Comparison of ENCODE assay signal across 17 mouse cellular contexts in the genomic region with DNA sequence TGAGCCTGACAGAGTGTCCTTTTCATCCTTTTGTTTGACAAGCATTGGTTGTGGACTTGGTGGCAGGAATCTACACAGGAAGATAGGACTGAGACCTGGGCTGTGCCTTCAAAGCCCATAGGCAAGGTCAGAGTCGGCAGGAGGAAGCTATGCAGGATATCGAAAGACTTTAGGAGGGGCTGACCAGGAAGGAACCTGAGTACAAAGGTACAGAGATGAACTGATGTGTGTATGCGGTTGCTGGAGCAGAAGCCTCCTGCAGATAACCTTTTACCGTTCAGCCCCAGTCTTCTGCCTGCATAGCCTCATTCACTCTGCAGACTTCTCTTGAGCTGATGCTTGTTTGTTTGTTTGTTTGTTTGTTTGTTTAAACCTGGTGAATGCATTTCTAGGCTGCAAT. TPM values are rescaled to one million over a fixed set of nuclear protein-coding genes. Genes with fewer than 3 reads are reported as not detected.
DNase-seq lines count a peak whose midpoint lies in the region; ATAC-seq lines count a peak whose summit lies in the region.
"Had no signal": no experiment of that assay in that cellular context is flagged by ENCODE, and none has a peak within 500 bp of the region (broad histone marks: within the 10 kb centered on the region; RNA-seq: fewer than 3 reads in every experiment).

No protein-coding gene starts in this region.

- no peak for ATAC-seq in heart, embryonic 11.5 days (replicated peaks; ENCODE audit: insufficient number of reproducible peaks, low FRiP score, low TSS enrichment)
- no peak for ATAC-seq in limb, embryonic 15.5 days (ENCODE audit: insufficient number of reproducible peaks, low FRiP score, low TSS enrichment, low read depth)

- no peak overlapping the region for H3K4me2 ChIP-seq in heart, embryonic 11.5 days
- no peak overlapping the region for H3K4me2 ChIP-seq in limb, embryonic 15.5 days
- H3K4me2 ChIP-seq: forebrain, embryonic 12.5 days; limb, embryonic 12.5 days had no signal

- no peaks in the 10 kb centered on the region for H3K9me3 ChIP-seq in heart, embryonic 11.5 days (replicated peaks; ENCODE audit: control insufficient read depth, low read length)
- H3K9me3 ChIP-seq in limb, embryonic 15.5 days = no peaks in the 10 kb centered on the region
- H3K9me3 ChIP-seq in limb, embryonic 10.5 days (replicated peaks) = no peaks in the 10 kb centered on the region
- H3K9me3 ChIP-seq: forebrain, embryonic 12.5 days; limb, embryonic 12.5 days; megakaryocyte, embryonic 14.5 days had no signal

- DNase-seq in heart, adult 9 months (ENCODE audit: low spot score in 2 of 2) = no peak
- no peak for DNase-seq in limb, embryonic 10.5 days (ENCODE audit: low spot score)
- peak; percentile 34 for DNase-seq in naive thymus-derived CD4-positive, alpha-beta T cell, adult 2 months (ENCODE audit: low read depth)
- no peak for DNase-seq in MN1 (ENCODE audit: low spot score)
- DNase-seq in B cell, adult 2 months = no peak
- DNase-seq: cerebellum, adult 9-10 months; gastrocnemius, postnatal 10 days; heart, postnatal 10 days; layer of hippocampus, postnatal 36 days; thymus, postnatal 4 days had no signal

- peak overlapping the region; percentile 90 for H3K27ac ChIP-seq in heart, embryonic 11.5 days (ENCODE audit: low read depth, low read length)
- peak overlapping the region; percentile 14; the same call in 1 of the 2 replicates for H3K27ac ChIP-seq in limb, embryonic 15.5 days
- H3K27ac ChIP-seq in limb, embryonic 10.5 days = no peak overlapping the region
- peak overlapping the region; percentile 5; the same call in 1 of the 2 replicates for H3K27ac ChIP-seq in brown adipose tissue, adult 24 weeks (replicated peaks; ENCODE audit: low read depth, low read length)
- H3K27ac ChIP-seq: forebrain, embryonic 12.5 days; limb, embryonic 12.5 days had no signal

- H3K4me1 ChIP-seq in heart, embryonic 11.5 days (ENCODE audit: control insufficient read depth, insufficient read depth, low read length) = peaks cover 54% of the 10 kb centered on the region
- peaks cover 31% of the 10 kb centered on the region for H3K4me1 ChIP-seq in limb, embryonic 15.5 days
- H3K4me1 ChIP-seq in limb, embryonic 10.5 days = peaks cover 46% of the 10 kb centered on the region
- peaks cover 3% of the 10 kb centered on the region; the same call in 1 of the 2 replicates for H3K4me1 ChIP-seq in brown adipose tissue, adult 24 weeks (ENCODE audit: control insufficient read depth, insufficient read depth, insufficient read length, low read length)

- 62% methylated on average over 4 of the region's 4 CpGs for WGBS in heart, embryonic 11.5 days (ENCODE audit: insufficient replicate concordance)
- 73% methylated on average over 4 of the region's 4 CpGs for WGBS in limb, embryonic 15.5 days
- 85% methylated on average over 4 of the region's 4 CpGs for WGBS in limb, embryonic 10.5 days

- H3K36me3 ChIP-seq in heart, embryonic 11.5 days (ENCODE audit: control insufficient read depth, insufficient read depth, low read length) = peaks cover 9% of the 10 kb centered on the region
- H3K36me3 ChIP-seq in limb, embryonic 15.5 days = peaks cover 35% of the 10 kb centered on the region
- peaks cover 60% of the 10 kb centered on the region for H3K36me3 ChIP-seq in limb, embryonic 10.5 days

- no peak overlapping the region for H3K4me3 ChIP-seq in heart, embryonic 11.5 days (ENCODE audit: low read depth, low read length)
- H3K4me3 ChIP-seq in limb, embryonic 15.5 days = no peak overlapping the region
- no peak overlapping the region for H3K4me3 ChIP-seq in limb, embryonic 10.5 days
- H3K4me3 ChIP-seq in brown adipose tissue, adult 24 weeks (ENCODE audit: insufficient read depth, low read depth, low read length) = no peak overlapping the region
- H3K4me3 ChIP-seq: forebrain, embryonic 12.5 days; limb, embryonic 12.5 days; megakaryocyte, embryonic 14.5 days; myocyte had no signal

- H3K27me3 ChIP-seq in heart, embryonic 11.5 days (ENCODE audit: control insufficient read depth, insufficient read depth, low read length) = no peaks in the 10 kb centered on the region
- H3K27me3 ChIP-seq in limb, embryonic 15.5 days = no peaks in the 10 kb centered on the region
- H3K27me3 ChIP-seq in limb, embryonic 10.5 days (ENCODE audit: low read depth, poor library complexity, severe bottlenecking) = no peaks in the 10 kb centered on the region
- H3K27me3 ChIP-seq: forebrain, embryonic 12.5 days; limb, embryonic 12.5 days; megakaryocyte, embryonic 14.5 days had no signal

- no peak overlapping the region for H3K9ac ChIP-seq in heart, embryonic 11.5 days (ENCODE audit: low read depth, low read length)
- no peak overlapping the region for H3K9ac ChIP-seq in limb, embryonic 15.5 days
- H3K9ac ChIP-seq: forebrain, embryonic 12.5 days; limb, embryonic 12.5 days had no signal

RNA-seq across cellular contexts. Expression of a gene that starts 2.0 kb away (rescaled TPM):
- polyA plus RNA-seq in heart, embryonic 11.5 days (2014; fragmentation: Nextera tagmentation; extraction: Ambion mirVana) = 33.6 and 34.0 TPM in 2 replicates
- polyA plus RNA-seq in limb, embryonic 15.5 days (2015; fragmentation: Nextera tagmentation; extraction: Ambion mirVana) = 23.2 and 24.1 TPM in 2 replicates
- polyA plus RNA-seq in limb, embryonic 10.5 days (2016; fragmentation: Nextera tagmentation; extraction: Ambion mirVana) = 69.9 and 79.5 TPM in 2 replicates
- polyA plus RNA-seq in brown adipose tissue, adult 24 weeks (2012; ENCODE audit: insufficient read depth, insufficient read length, missing spikeins) = 0.28 and 1.7 TPM in 2 replicates

RNA-seq across cellular contexts. Expression of a gene that starts 22.0 kb away (rescaled TPM):
- polyA plus RNA-seq in heart, embryonic 11.5 days (2014; fragmentation: Nextera tagmentation; extraction: Ambion mirVana) = 34.9 and 36.6 TPM in 2 replicates
- 43.9 and 51.7 TPM in 2 replicates for polyA plus RNA-seq in limb, embryonic 15.5 days (2015; fragmentation: Nextera tagmentation; extraction: Ambion mirVana)
- 38.4 and 43.7 TPM in 2 replicates for polyA plus RNA-seq in limb, embryonic 10.5 days (2016; fragmentation: Nextera tagmentation; extraction: Ambion mirVana)
- polyA plus RNA-seq in brown adipose tissue, adult 24 weeks (2012; ENCODE audit: insufficient read depth, insufficient read length, missing spikeins) = 3.2 and 5.5 TPM in 2 replicates

RNA-seq across cellular contexts. Expression of a gene that starts 42.1 kb away (rescaled TPM):
- polyA plus RNA-seq in heart, embryonic 11.5 days (2014; fragmentation: Nextera tagmentation; extraction: Ambion mirVana) = 3.8 and 4.0 TPM in 2 replicates
- 4.1 and 4.2 TPM in 2 replicates for polyA plus RNA-seq in limb, embryonic 15.5 days (2015; fragmentation: Nextera tagmentation; extraction: Ambion mirVana)
- 5.4 and 6.2 TPM in 2 replicates for polyA plus RNA-seq in limb, embryonic 10.5 days (2016; fragmentation: Nextera tagmentation; extraction: Ambion mirVana)
- polyA plus RNA-seq in brown adipose tissue, adult 24 weeks (2012; ENCODE audit: insufficient read depth, insufficient read length, missing spikeins) = 5.2 and 5.8 TPM in 2 replicates
